Mouse (Mus musculus) thymus, postnatal 14 days (tissue): Measurements from ENCODE around the gene Amer2.
"Not testable (repeated sequence)": the region's sequence is repeated elsewhere in the genome, so short reads cannot be mapped to it uniquely, and the experiment has no call there.

Source experiments
- DNase-seq: peaks from one replicate; pipeline ENCODE4 v3.0.0; 2021

The Amer2 gene

DNA sequence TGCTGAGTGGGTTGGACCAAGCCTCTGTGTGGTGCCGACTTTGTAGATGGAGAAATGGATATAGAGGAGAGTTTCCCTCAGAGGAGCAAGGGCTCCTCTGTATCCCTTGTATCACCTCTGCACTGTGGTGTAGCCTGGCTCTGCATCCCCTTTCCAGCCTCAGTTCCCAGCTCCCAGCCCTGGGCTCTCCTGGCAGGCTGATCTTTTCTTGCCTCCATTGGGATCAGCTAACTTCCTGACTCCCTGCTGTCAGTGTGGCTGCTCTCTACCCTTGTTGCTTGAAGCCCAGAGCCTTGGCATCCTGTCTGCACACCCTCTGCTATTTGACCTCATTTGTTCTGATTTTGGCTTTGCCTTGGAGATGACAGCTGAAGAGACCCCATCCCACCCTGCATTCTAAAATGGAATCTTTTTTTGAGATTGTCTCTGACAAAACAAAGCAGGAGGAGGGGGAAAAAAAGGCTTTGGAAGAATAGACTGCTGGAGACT, at the start of gene Amer2:
Gene Amer2 (plus strand): TSS at position 439 of the 489 bp plus-strand sequence.
- DNase-seq = no peak

DNA sequence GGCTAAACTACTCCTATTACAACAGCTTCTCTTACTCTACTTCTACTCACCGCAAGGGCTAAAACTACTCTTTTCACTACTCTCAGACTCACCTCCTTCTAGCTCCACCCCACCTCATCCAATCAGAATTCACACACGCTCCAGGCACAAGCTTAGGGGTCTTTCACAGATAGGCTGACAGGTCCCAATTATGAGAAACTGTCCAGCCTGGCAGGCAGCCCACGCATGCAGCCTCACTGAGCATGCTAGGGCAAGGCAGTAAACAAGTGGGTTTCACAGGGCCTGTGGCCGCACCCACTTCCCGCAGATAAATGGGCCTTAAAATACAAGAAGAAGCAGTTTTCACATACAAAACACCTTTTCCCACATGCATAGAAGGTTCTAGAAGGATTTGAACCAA, 33.1 kb upstream of the Amer2 start:
- not testable (repeated sequence) for DNase-seq

DNA sequence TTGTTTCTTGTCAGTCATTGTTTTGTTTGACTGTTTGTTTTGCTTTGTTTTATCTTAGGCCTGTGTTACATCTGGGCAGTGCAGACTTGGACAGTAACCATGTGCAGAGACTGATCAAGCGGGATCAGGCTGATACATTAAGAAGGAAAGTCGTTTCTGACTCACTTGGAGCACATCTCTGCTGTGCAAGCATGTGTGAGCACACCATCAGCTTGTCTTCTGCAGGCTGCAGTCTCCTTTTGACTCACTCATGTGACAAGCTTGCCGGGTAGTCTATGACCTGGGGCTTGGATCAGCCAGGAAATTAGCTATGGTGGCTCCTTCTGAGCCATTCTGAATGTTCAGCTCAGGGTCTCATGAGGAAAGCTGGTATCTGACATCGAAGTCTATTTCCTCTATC, 32.5 kb upstream of the Amer2 start:
- DNase-seq = no peak

GRCm38 (mm10) chr14:60345326-60345876, 27.7 kb upstream of the Amer2 start:
- DNase-seq = no peak

DNA sequence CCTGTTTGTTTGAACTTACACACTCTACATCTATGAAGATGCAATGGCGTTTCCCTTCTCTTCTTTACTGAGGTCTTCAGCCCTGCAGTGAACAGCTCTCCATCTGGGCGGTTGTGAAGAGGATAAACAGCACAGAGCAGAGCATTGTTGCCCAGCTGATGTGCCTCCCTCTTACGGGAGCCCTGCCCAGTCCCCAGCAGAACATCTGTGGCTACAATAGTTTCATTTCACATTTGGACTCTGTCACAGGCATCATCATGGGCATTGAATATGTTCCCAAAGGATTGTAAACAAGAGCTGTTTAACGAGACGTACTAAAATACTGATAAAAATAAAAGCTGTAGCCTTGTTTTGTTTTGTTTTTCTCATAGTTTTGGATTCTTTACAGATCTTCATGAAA, 14.7 kb upstream of the Amer2 start:
- DNase-seq = no peak

GRCm38 (mm10) chr14:60361380-60362212, 11.5 kb upstream of the Amer2 start:
- DNase-seq = no peak

DNA sequence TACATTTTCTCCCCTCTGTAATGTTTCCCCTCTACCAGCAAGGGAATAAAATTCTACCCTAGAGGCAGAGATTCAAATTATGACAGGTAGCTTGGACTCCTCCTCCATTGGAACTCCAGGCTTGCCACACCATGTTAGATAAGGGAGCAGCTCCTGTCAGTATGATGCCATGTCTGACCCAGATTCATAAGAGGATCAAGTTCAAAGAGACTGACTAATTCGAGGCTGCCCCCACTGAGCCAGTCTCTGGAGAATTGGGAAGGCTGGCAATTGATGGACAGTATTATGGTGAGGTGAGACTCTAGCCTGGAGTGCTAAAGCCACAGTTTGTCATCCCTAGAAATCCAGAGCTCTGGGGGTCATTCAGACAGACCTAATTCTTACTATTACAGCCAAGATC, 6.3 kb upstream of the Amer2 start:
- DNase-seq = no peak

DNA sequence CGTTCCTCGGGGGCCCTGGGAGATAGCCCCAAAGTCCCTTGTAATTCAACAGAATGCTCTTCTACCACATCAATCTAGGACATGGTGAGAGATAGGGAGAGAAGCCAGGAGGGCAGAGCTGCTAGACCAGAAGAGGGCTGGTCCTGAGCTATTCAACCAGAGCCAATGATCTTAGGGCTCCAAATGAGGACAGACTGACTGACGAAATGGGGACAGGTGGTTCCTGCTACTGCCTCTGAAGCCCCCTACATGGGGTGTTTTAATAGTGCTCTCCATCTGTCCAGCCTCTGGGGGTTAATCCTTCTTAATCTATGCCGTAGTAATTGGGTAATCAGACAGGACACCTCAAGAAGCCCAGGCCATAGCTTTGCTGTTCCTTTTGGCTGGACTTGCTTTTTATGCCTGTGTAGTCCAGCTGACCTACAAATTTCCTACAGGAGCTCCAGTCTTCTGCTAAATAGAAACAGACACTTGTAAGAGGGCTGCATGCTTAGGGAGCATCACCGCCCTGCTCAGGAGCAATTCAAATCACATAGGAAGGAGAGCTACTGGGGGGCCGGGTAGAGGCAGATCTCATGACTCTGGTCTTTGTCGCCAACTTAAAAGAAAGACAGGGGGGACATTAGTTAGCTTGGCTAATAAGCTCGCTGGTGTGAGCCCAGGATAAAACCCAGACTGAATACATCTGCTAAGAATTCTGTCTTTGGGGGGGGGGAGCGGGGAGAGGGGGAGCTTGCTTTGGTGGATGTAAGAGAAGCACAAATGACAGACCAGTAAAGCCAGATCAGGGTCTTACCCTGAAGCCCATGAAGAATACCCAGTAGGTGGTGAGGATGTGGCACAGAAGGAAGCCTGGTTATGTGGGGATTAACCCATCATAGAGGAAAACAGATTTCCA, 4.0 kb upstream of the Amer2 start:
- no peak for DNase-seq

DNA sequence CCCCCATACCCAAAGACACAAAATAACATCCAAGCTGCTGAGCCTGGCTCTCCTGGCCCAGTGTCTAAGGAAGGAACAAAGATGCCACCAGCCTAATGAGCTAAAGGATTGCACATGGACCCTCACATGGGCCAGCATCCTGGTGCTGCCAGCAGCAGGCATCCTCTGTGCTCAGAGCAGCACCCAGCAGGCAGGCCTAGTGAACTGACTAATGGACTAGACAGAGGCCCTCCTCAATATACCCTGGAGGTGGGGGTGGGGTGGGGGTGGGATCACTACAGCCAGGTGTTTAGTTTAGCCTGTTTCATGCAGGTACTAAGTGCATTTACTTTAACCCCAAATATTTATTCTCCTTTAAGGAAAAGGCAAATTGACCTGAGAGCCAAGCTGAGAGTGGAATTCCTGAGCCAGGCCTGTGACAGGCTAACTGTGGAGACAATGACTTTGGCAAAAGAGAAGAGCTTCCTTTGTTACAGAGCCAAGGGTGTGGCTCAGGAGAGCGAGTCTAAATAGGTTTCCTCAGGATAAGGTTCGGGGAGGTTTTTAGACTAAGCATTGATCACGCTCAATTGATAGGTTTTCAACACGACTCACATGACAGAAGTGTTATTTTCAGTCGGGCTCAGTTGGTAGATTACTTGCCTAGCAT, 3.3 kb upstream of the Amer2 start:
- no peak for DNase-seq

DNA sequence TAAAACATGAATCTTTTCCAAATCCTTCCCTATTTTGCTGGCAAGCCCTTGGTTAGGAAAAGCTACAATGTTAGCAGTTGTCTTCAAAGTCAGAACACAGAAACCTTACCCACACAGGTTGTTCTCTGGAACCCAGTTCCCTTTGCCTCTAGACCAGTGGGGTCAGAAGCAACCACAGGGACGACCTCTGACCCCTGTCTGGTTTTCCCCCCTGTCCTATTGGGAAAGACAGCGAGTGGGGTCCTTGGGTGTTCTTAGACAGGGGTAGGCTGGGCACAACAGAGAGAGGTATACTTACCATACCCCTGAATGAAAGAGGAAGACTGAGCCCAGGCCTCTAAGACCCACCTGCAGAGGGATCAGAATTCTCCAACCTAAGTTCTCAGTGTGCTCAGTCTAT, 4.0 kb downstream of the Amer2 start:
- DNase-seq = no peak

DNA sequence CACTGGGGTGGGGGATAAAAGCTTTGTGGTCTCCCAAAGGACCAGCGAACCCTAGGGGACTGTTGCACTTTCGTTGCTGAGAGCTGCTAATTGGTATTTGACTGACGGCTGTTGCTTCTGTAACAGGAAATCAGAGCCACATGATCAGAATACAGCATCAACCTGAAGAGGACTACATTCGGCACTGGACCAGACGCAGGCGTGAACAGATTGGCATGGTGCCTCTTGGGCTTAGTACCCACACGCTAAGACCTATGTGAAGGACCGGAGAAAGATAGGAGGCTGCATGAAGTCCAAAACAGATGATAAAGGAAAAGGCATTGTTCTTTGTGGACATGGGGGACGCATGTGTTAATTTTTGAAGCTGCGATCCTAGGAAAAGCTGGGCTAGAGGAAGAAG, 4.5 kb downstream of the Amer2 start:
- DNase-seq = no peak

- DNase-seq = peak; percentile 26
These were observed 5.1 kb downstream of the Amer2 start for GRCm38 (mm10) chr14:60378057-60378565.

DNA sequence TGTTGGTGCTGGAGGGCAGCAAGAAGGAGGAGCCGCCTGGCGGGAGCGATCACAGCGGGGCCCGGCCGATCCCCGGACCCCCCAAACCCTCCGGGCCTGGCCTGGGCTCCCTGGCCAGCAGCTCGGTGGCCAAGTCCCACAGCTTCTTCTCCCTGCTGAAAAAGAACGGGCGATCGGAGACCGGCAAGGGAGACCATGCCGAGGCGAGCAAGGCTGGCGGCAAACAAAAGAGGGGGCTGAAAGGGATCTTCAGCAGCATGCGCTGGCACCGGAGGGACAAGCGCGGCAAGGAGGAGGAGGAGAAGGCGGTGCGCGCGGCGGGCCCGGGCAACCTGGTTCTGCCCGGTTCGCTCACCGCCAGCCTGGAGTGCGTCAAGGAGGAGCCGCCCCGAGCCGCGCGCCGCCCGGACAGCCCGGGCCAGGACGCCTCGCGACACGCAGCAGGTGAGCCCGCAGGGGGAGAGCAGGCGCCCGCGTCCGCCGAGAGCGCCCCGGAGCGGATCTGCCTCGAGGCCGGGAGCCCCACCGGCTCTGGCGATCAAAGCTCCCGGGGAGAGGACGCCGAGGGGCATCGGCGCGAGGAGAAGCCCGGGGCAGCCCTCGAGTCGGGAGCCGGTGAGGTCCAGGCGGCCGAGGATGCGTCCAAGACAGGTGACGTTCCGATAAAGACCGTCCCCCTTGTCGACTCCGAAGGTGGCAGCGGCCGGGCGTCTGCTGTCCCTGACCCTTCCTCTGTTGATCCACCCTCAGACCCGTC, 5.7 kb downstream of the Amer2 start:
- peak; percentile 5 for DNase-seq

DNA sequence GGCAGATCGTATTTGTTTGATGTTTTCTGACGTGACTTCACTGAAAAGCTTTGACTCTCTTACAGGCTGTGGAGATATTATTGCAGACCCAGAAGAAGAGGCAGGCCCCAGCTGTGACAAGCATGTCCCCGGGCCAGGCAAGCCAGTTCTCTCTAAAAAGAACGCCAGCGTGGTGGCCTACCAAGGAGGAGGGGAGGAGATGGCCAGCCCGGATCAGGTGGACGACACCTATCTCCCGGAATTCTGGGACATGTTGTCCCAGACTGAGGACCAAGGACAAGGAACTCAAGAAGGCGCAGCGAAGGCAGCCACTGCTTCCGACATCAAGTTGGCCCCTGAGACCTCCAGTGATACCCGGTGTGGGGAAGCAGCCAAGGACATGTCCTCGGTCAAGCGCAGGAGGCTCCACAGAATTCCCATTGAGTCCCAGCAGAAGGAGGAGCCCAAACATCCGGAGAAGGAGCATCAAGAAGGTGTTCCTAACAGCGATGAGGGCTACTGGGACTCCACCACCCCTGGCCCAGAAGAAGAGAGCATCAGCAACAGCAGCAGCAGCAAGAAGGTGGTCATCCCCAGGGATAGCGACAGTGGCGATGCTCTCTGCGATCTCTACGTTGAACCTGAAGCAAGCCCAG, 6.4 kb downstream of the Amer2 start:
- DNase-seq = no peak

GRCm38 (mm10) chr14:60379958-60380330, 6.9 kb downstream of the Amer2 start:
- no peak for DNase-seq

GRCm38 (mm10) chr14:60381671-60382070, 8.6 kb downstream of the Amer2 start:
- DNase-seq = no peak

DNA sequence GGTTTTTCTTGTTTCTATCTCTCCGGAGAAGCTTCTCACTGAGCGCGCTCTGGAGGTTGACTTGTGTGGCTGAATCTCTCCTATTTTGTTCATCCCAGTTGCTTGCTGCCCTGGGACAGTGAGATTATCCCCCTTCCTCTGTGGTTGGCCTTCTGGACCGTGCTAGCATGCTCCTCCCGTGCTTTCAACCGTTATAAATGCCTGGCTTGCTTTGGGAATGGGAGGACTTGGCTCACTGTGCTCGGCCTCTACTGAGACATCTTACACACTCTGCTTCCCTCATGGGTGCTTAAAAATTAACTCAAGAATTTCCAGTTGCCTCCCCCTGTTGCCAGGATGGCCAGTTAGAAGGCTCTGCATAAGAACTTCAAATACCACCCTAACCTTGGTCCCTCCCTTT, 10.8 kb downstream of the Amer2 start:
- DNase-seq = no peak

GRCm38 (mm10) chr14:60384269-60384668, 11.2 kb downstream of the Amer2 start:
- DNase-seq = no peak

- no peak for DNase-seq
These were observed 12.1 kb downstream of the Amer2 start for GRCm38 (mm10) chr14:60385079-60385643.

DNA sequence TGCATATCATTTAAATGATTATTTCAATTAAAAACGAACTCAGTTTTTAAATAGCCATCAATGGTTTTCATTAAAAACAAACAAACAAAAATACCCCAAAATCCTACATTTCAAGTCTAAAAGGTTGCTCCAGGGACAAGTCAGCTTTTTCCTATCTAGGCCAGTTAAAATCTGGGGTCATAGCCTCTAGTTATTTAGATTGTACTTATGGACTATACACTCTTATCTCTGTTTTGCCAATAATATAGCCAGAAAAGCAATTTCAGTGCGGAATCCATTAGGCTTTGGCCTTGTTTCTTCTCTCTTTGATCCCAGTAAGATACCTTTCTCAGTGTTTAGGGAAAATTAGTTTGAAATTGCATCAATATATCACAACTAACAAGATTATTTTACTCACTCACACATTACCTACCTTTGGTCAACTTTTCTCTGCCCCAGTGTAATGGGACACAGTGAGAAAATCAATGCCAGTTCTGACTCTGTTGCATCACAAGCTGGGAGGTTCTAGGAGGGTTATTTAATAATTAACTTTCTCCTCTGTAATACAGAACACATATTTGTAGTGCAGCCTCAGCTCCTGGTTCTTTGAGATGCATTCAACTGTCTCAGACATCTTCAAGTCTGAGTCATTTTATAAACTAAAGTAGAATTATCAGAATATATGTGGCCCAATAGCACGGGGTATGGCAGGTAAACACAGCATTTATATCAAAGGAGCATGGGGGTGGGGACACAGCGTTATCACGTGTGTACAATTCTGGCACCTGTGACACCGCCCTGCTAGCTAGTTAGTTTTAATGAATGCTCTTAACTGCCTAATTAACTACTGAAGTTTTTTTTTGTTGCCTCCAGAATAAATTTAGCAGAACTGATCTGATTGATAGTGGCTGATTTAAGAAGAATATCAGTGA, 13.8 kb downstream of the Amer2 start:
- DNase-seq = no peak
